Mouse (Mus musculus) left cerebral cortex, adult 9 months (tissue): ENCODE measurements around the gene Arhgap45.

Experiments
- DNase-seq, 2 experiments: peaks; one replicate each; pipeline ENCODE4 v3.0.0; 2022; ENCODE audit warnings: low spot score in 2 of 2

Gene Arhgap45

GRCm38 (mm10) chr10:79986963-79987362 is 29.5 kb upstream of the Arhgap45 start:
- DNase-seq: peak in 1 of 2 experiments; percentile 85

GRCm38 (mm10) chr10:79987771-79988505 is 28.5 kb upstream of the Arhgap45 start:
- DNase-seq: no peak

- no peak for DNase-seq
Observed at GRCm38 (mm10) chr10:79988506-79989271, 27.8 kb upstream of the Arhgap45 start, which contains the start of gene Cnn2. Gene Cnn2 (plus strand): TSS chr10:79988584.

- no peak for DNase-seq
Observed at GRCm38 (mm10) chr10:79989272-79989786, 27.1 kb upstream of the Arhgap45 start.

- DNase-seq: no peak
Observed at GRCm38 (mm10) chr10:79989870-79990269, 26.6 kb upstream of the Arhgap45 start.

- no peak for DNase-seq
Observed at GRCm38 (mm10) chr10:79991099-79991498, 25.4 kb upstream of the Arhgap45 start.

- DNase-seq: no peak
Observed at GRCm38 (mm10) chr10:79991548-79991947, 24.9 kb upstream of the Arhgap45 start.

GRCm38 (mm10) chr10:79994397-79995115 is 21.9 kb upstream of the Arhgap45 start:
- DNase-seq: no peak

- no peak for DNase-seq
Observed at GRCm38 (mm10) chr10:79995636-79996035, 20.8 kb upstream of the Arhgap45 start.

GRCm38 (mm10) chr10:79996272-79997033 is 20.0 kb upstream of the Arhgap45 start, which contains the start of gene Abca7:
Gene Abca7 (plus strand): TSS chr10:79996494.
- peak; percentile 83 to 96 for DNase-seq

GRCm38 (mm10) chr10:79997034-79997760 is 19.3 kb upstream of the Arhgap45 start:
- DNase-seq: peak in 1 of 2 experiments; percentile 73

GRCm38 (mm10) chr10:79997819-79998218 is 18.6 kb upstream of the Arhgap45 start:
- DNase-seq: no peak

GRCm38 (mm10) chr10:80001945-80002344 is 14.5 kb upstream of the Arhgap45 start:
- no peak for DNase-seq

GRCm38 (mm10) chr10:80002829-80003228 is 13.6 kb upstream of the Arhgap45 start:
- no peak for DNase-seq

GRCm38 (mm10) chr10:80003374-80004232 is 12.8 kb upstream of the Arhgap45 start:
- DNase-seq: no peak

GRCm38 (mm10) chr10:80004233-80004705 is 12.2 kb upstream of the Arhgap45 start:
- no peak for DNase-seq

- no peak for DNase-seq
Observed at GRCm38 (mm10) chr10:80011740-80012139, 4.7 kb upstream of the Arhgap45 start.

GRCm38 (mm10) chr10:80013609-80014008 is 2.8 kb upstream of the Arhgap45 start:
- DNase-seq: no peak
